Mouse (Mus musculus) brain, embryonic 14.5 days (tissue): Measurements from ENCODE around the gene Ptk6. TPM values are rescaled to one million over a fixed set of nuclear protein-coding genes. Genes with fewer than 3 reads are reported as not detected.
"Not testable (repeated sequence)": the region's sequence is repeated elsewhere in the genome, so short reads cannot be mapped to it uniquely, and the experiment has no call there.

Experiments used
- DNase-seq: peaks from one replicate; pipeline ENCODE4 v3.0.0-alpha.2; 2011; ENCODE audit warnings: low read depth
- CTCF ChIP-seq: fragments of 200-500 bp; IDR thresholded peaks from 2 replicates; pipeline ENCODE4 v1.5.1; 2012; ENCODE audit warnings: inconsistent platforms, mild to moderate bottlenecking, moderate library complexity, borderline replicate concordance; ENCODE audit not compliant: insufficient read depth, insufficient read length; ENCODE audit errors: extremely low read depth
- POLR2A ChIP-seq: fragments of 200-500 bp; IDR thresholded peaks from 2 replicates; pipeline ENCODE4 v1.6.1; 2012; ENCODE audit warnings: mild to moderate bottlenecking, inconsistent platforms, borderline replicate concordance; ENCODE audit not compliant: poor library complexity, insufficient read depth, insufficient read length, severe bottlenecking; ENCODE audit errors: extremely low read depth
- polyA plus RNA-seq: library from polyadenylated mRNA; depleted of rRNA; stranded (reverse); fragments of >200 nt; gene quantifications from 2 replicates; pipeline ENCODE4 v1.2.3, GENCODE M21; 2012

Ptk6 gene
- polyA plus RNA-seq, 1 experiment = 0.04 TPM

GRCm38 (mm10) chr2:181213021-181213445, 10.4 kb upstream of the Ptk6 start, which contains the start of gene Srms:
Srms (minus strand) TSS chr2:181213185.
- DNase-seq = no peak
- TF ChIP-seq POLR2A (no peak), CTCF (no peak)

GRCm38 (mm10) chr2:181212389-181213020, 9.9 kb upstream of the Ptk6 start:
- TF ChIP-seq CTCF = no peak
- DNase-seq = no peak

GRCm38 (mm10) chr2:181206118-181206517, 3.5 kb upstream of the Ptk6 start:
- no peak for DNase-seq
- no peak for TF ChIP-seq POLR2A
- TF ChIP-seq CTCF = no peak

DNA sequence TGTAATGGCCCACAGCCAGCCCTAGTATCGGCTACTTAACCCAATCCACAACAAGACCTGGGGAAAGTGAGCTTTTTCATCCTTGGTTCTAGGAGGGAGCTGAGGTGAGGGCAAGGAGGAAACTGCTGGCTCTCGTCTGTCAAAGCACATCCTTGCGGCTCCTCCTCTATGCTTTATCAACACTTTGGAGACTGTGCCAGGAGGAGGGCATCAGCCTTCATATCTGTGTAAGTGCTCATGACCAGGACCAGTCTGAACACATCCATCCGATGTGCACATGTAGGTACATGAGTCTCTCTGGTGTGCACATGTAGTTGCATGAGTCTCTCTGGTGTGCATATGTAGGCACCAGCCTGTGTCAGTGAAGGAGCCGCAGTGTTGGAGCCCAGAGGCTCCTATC, 3.1 kb upstream of the Ptk6 start:
- no peak for TF ChIP-seq CTCF
- no peak for TF ChIP-seq POLR2A
- no peak for DNase-seq

GRCm38 (mm10) chr2:181202886-181203285, 297 bp upstream of the Ptk6 start:
- DNase-seq = no peak
- TF ChIP-seq POLR2A (no peak), CTCF (no peak)

- DNase-seq = no peak
- TF ChIP-seq CTCF (no peak), POLR2A (no peak)
Measured at GRCm38 (mm10) chr2:181201606-181202005, 983 bp downstream of the Ptk6 start.

DNA sequence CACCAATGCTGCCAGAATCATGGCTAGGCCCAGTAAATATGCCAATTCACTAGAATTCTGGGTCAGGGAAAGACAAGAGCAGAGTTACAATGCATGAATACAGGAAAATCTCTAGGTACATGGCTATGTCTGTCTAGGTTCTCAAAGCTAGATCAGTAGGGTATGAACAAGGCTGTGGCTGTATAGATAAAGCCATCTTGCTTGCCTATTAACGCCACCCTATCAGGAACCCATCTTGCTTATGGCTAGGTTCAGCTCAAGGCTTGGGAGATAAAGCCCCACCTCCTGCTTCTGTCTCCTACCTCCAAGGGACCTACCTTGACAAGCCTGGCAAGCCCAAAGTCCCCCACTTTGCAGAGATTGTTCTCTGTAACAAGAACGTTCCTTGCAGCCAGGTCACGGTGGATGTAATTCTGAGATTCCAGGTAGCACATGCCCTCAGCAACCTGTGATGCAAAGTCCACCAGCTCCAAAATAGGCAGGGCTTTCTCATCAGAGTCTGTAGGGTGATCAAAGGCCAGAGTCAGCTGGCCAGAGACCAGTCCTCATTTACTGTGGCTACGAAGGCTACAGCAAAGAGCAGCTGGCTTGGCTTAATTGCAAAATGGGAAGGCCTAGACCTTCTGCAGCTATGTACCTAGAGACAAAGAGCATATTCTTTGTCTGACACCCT, 5.8 kb downstream of the Ptk6 start:
- TF ChIP-seq CTCF = no peak
- TF ChIP-seq POLR2A = no peak
- DNase-seq = no peak

DNA sequence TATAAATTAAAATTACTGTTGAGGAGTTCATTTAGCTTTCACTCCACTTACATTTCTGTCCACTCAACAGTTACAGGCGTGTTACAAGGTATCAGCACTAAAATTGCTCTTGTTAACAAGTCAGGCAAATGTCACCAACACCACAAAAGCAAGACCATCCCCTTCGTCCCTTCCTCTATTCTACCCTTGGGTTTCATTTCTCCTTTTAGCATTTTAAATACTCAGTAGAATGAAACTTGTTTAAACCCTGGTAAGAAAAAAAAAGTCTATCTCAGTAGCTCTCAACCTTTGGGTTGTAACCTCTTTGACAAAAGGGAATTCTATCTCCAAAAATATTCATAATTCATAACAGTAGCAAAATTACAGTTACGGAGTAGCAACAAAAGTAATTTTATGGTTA, 9.5 kb downstream of the Ptk6 start:
- DNase-seq = no peak
- TF ChIP-seq POLR2A = no peak
- TF ChIP-seq CTCF = no peak

DNA sequence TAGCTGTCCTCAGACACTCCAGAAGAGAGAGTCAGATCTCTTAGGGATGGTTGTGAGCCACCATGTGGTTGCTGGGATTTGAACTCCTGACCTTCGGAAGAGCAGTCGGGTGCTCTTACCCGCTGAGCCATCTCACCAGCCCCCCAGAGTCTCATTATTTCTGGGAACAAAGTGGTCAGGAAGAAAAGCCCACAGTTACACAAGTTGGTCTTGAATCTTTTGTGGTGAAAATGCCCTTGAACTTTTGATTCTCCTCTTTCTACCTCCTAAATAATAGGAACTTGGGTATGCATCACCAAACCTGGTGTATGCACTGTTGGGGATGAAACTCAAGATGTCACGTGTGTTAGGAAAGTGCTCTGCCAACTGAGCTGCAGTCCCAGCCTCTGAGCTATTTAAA, 10.7 kb downstream of the Ptk6 start:
- no peak for TF ChIP-seq CTCF
- TF ChIP-seq POLR2A = no peak
- DNase-seq = no peak

DNA sequence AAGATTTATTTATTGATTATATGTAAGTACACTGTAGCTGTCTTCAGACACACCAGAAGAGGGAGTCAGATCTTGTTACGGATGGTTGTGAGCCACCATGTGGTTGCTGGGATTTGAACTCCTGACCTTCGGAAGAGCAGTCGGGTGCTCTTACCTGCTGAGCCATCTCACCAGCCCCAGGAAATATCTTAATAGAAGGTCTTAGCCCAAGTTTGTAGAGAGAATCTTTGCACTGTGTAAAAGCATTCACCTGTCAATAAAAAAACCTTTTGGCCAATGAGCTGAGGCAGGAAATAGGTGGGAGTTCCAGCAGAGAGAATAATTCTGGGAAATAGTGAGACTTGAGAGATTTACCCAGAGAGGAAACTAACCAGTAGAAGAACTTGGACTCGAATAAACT, 11.2 kb downstream of the Ptk6 start:
- DNase-seq = not testable (repeated sequence)

DNA sequence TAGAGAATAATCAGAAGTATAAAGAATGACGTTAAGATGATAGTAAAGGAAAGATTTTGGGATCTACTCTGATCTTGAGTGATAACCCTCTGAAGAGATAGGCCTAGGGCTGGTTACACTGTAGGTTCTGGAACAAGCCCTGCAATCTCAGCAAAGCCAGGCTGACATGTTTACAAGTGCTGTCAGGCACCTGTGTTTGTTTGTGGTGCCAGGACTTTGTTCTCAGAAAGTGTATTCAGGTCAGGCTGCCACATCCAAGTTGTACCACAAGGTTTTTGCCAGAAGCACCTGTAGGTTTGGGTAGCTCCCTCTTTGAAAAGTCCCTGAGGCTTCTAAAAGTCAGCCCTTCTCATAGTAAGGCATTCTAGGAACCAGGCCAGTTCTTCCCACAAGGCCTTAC, 13.3 kb downstream of the Ptk6 start:
- no peak for DNase-seq
- TF ChIP-seq CTCF (no peak), POLR2A (no peak)

DNA sequence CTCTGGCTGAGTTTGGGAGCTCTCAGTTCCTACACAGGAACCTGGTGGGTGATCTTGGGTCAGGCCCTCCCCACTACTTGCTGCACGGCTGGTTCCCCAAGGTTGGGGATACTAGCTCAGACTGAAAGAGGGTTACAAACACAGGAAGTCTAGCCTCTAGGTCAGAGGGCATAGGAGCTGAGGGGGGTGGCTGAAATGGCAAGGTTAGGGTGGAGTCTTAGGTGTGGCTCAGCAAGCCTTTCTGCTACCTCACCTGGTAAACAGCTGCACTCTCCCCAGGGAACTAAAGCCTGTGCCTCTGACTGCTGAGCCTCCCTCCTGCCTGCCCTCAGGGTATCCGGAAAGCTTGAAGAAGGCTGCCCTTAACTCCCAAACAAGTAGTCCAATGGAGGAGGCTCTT, 13.9 kb downstream of the Ptk6 start:
- TF ChIP-seq CTCF (no peak), POLR2A (no peak)
- no peak for DNase-seq
